Mouse (Mus musculus) myocyte (in vitro differentiated cells): Measurements from ENCODE around the gene Btbd35f6.
"Not testable (repeated sequence)": the region's sequence is repeated elsewhere in the genome, so short reads cannot be mapped to it uniquely, and the experiment has no call there.

Experiments
- E2F4 ChIP-seq: IDR thresholded peaks from one replicate; pipeline ENCODE4 v1.6.1; 2011; ENCODE audit warnings: mild to moderate bottlenecking, control low read depth, moderate library complexity; ENCODE audit not compliant: insufficient read depth
- MAX ChIP-seq: IDR thresholded peaks from one replicate; pipeline ENCODE4 v1.6.1; 2011; ENCODE audit warnings: low read depth, mild to moderate bottlenecking, control low read depth
- MYOD1 ChIP-seq, 3 experiments: IDR thresholded peaks; one replicate each; pipeline ENCODE4 v1.6.1; 2011; ENCODE audit warnings: control low read depth in 2 of 3, low read depth in 2 of 3, mild to moderate bottlenecking in 2 of 3, moderate library complexity in 1 of 3; ENCODE audit not compliant: insufficient read length in 2 of 3, control insufficient read depth in 1 of 3
- POLR2A ChIP-seq: IDR thresholded peaks from one replicate; pipeline ENCODE4 v1.6.1; 2011; ENCODE audit warnings: low read depth, mild to moderate bottlenecking, control low read depth, moderate library complexity; ENCODE audit not compliant: insufficient read length
- USF1 ChIP-seq: IDR thresholded peaks from one replicate; pipeline ENCODE4 v1.6.1; 2011; ENCODE audit warnings: low read depth, mild to moderate bottlenecking, control low read depth, moderate library complexity

DNA sequence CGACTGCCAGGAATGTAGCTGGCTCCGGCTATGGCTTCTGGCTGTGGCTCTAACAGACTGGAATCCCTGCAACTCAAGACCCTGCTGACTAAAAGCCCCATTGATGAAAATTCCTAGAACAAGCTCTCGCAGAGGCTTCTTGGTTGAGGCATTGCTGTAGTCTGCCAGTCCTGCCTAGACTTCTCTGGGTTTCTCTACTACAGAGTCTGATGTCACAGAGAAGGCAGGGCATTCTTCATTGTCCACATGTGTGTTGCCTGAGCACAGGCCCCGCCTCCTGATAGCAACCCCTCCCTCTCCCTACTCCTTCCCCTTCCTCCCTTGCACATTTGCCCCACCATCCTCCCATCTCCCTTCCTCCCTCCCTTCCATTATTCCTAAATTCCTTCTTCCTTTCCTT, at the start of gene Btbd35f6:
- not testable (repeated sequence) for TF ChIP-seq E2F4; POLR2A; USF1; MAX; MYOD1 (IDR thresholded peaks at IDR 0.05; ENCODE audit: control insufficient read depth in 1 of 3, insufficient read length in 2 of 3, low read depth in 2 of 3)
